Mouse (Mus musculus): Measurements from ENCODE around the gene Psapl1. TPM values are rescaled to one million over a fixed set of nuclear protein-coding genes. Genes with fewer than 3 reads are reported as not detected.
A peak's percentile ranks its signal among the peaks of the same experiment; 100 is the strongest.
"Not testable (repeated sequence)": the region's sequence is repeated elsewhere in the genome, so short reads cannot be mapped to it uniquely, and the experiment has no call there.

Psapl1 gene
- total and polyA plus RNA-seq, 2 experiments from 2014 or later: 0.55 TPM; not detected in 1

- 0 out of 2 replicates have a peak overlapping the region, but pooled peaks have one; percentile 8 for H3K9ac ChIP-seq (replicated peaks; ENCODE audit: low read length, poor library complexity, severe bottlenecking)
- no peak for TF ChIP-seq CTCF (IDR thresholded peaks at IDR 0.05)
- H3K27ac ChIP-seq (ENCODE audit: low read depth, low read length): peak overlapping the region; percentile 43
- ATAC-seq (ENCODE audit: low FRiP score) (no peak), DNase-seq (ENCODE audit: low spot score) (no peak)
- 56% methylated on average over 11 of the region's 11 CpGs for WGBS
- H3K36me3 ChIP-seq (ENCODE audit: insufficient read depth, low read length): no peaks in the 10 kb centered on the region
- H3K4me2 ChIP-seq (ENCODE audit: low read depth, low read length, poor library complexity, severe bottlenecking): no peak overlapping the region
- H3K9me3 ChIP-seq (ENCODE audit: low read length): no peaks in the 10 kb centered on the region
- H3K4me3 ChIP-seq (ENCODE audit: low read depth, low read length): no peak overlapping the region
- H3K4me1 ChIP-seq (ENCODE audit: insufficient read depth, low read length): peaks cover 26% of the 10 kb centered on the region
- no peaks in the 10 kb centered on the region for H3K27me3 ChIP-seq (ENCODE audit: insufficient read depth, low read length)
Measured at GRCm38 (mm10) chr5:36226296-36226695, 22.5 kb downstream of the Psapl1 start.

DNA sequence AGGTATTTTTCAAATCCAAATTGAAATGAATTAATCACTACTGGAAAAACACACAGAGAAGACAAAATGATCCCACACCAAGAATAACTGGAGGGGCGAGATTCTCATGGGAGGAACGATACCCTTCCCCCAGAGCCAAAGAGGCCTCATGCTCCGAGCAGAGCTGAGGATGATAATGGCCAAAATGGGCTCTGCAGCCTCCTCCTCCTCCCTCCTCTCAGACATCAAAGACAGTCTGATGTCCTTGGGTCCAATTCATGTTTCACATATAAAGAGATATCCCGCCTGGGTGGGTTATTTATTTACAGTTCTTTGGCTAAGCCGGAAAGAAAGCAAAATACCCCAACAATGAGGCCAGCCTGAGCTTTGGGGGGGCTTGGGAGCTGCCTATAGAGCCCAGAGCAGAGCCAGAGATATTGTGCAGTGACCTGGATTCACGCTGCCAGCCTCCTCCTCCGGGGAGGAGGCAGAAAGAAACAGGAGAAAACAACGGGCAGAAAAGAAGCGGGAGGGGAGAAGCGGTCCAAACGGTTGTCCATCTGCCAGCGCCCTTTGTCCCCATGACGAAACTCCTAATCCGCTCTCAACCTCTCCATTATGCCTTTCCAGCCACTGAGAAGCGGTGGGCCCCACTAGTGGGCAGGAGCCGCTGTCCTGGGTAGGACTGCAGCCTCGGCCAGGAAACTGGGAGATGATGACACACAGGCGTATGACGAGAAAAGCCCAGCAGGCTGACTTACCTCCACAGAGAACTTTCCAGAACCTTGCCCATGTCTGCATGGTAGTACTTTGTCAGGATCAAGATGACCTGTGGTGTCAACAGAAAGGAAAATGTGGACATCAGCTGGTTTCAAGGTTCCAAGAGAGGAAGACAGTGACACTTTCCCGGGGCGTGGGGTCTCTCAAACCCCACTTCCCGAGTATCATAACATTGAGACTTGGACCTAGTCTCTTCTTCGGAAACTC, 24.9 kb downstream of the Psapl1 start:
- DNase-seq (ENCODE audit: low spot score): peak; percentile 57
- Histone ChIP-seq H3K9me3 (ENCODE audit: low read length) (no peaks in the 10 kb centered on the region), H3K27ac (ENCODE audit: low read depth, low read length) (0 out of 2 replicates have a peak overlapping the region, but pooled peaks have one; percentile 38)

GRCm38 (mm10) chr5:36230301-36230780, 26.5 kb downstream of the Psapl1 start:
- H3K27me3 ChIP-seq (ENCODE audit: insufficient read depth, low read length): no peaks in the 10 kb centered on the region
- peaks cover 26% of the 10 kb centered on the region for H3K4me1 ChIP-seq (ENCODE audit: insufficient read depth, low read length)
- no peaks in the 10 kb centered on the region for H3K9me3 ChIP-seq (ENCODE audit: low read length)
- no peak for TF ChIP-seq CTCF (IDR thresholded peaks at IDR 0.05)
- H3K27ac ChIP-seq (ENCODE audit: low read depth, low read length): no peak overlapping the region
- no peaks in the 10 kb centered on the region for H3K36me3 ChIP-seq (ENCODE audit: insufficient read depth, low read length)
- WGBS: 32% methylated on average over 9 of the region's 9 CpGs
- H3K4me2 ChIP-seq (ENCODE audit: low read depth, low read length, poor library complexity, severe bottlenecking): no peak overlapping the region
- ATAC-seq (ENCODE audit: low FRiP score): peak; percentile 24; the same call in 1 of the 2 replicates
- no peak for DNase-seq (ENCODE audit: low spot score)
- no peak overlapping the region for H3K9ac ChIP-seq (replicated peaks; ENCODE audit: low read length, poor library complexity, severe bottlenecking)
- no peak overlapping the region for H3K4me3 ChIP-seq (ENCODE audit: low read depth, low read length)

More for the DNA sequence above, 24.9 kb downstream of the Psapl1 start:
- no peaks in the 10 kb centered on the region for H3K36me3 ChIP-seq (ENCODE audit: insufficient read depth, low read length)
- no peaks in the 10 kb centered on the region for H3K27me3 ChIP-seq (ENCODE audit: insufficient read depth, low read length)
- H3K4me1 ChIP-seq (ENCODE audit: insufficient read depth, low read length): peaks cover 26% of the 10 kb centered on the region
- no peak overlapping the region for H3K9ac ChIP-seq (replicated peaks; ENCODE audit: low read length, poor library complexity, severe bottlenecking)
- no peak overlapping the region for H3K4me2 ChIP-seq (ENCODE audit: low read depth, low read length, poor library complexity, severe bottlenecking)
- WGBS: 34% methylated on average over 23 of the region's 23 CpGs
- peak; percentile 19 for TF ChIP-seq CTCF (IDR thresholded peaks at IDR 0.05)
- ATAC-seq (ENCODE audit: low FRiP score): no peak
- no peak overlapping the region for H3K4me3 ChIP-seq (ENCODE audit: low read depth, low read length)

GRCm38 (mm10) chr5:36237526-36237925, 33.7 kb downstream of the Psapl1 start:
- H3K27ac ChIP-seq (ENCODE audit: low read depth, low read length); H3K9me3 ChIP-seq (ENCODE audit: low read length); H3K36me3 ChIP-seq (ENCODE audit: insufficient read depth, low read length); H3K4me3 ChIP-seq (ENCODE audit: low read depth, low read length); DNase-seq (ENCODE audit: low spot score); ATAC-seq (ENCODE audit: low FRiP score); H3K27me3 ChIP-seq (ENCODE audit: insufficient read depth, low read length); H3K4me1 ChIP-seq (ENCODE audit: insufficient read depth, low read length); H3K9ac ChIP-seq (replicated peaks; ENCODE audit: low read length, poor library complexity, severe bottlenecking); H3K4me2 ChIP-seq (ENCODE audit: low read depth, low read length, poor library complexity, severe bottlenecking): not testable (repeated sequence)
- WGBS: 91% methylated on average over 7 of the region's 10 CpGs

GRCm38 (mm10) chr5:36248022-36248421, 44.2 kb downstream of the Psapl1 start:
- 86% methylated on average over 3 of the region's 3 CpGs for WGBS
- DNase-seq (ENCODE audit: low spot score) (no peak), ATAC-seq (ENCODE audit: low FRiP score) (no peak)
- H3K27ac ChIP-seq (ENCODE audit: low read depth, low read length): no peak overlapping the region
- no peaks in the 10 kb centered on the region for H3K9me3 ChIP-seq (ENCODE audit: low read length)
- H3K27me3 ChIP-seq (ENCODE audit: insufficient read depth, low read length): no peaks in the 10 kb centered on the region
- no peaks in the 10 kb centered on the region for H3K36me3 ChIP-seq (ENCODE audit: insufficient read depth, low read length)
- H3K4me2 ChIP-seq (ENCODE audit: low read depth, low read length, poor library complexity, severe bottlenecking): no peak overlapping the region
- H3K9ac ChIP-seq (replicated peaks; ENCODE audit: low read length, poor library complexity, severe bottlenecking): no peak overlapping the region
- H3K4me1 ChIP-seq (ENCODE audit: insufficient read depth, low read length): peaks cover 7% of the 10 kb centered on the region; the same call in 1 of the 2 replicates
- no peak overlapping the region for H3K4me3 ChIP-seq (ENCODE audit: low read depth, low read length)
- no peak for TF ChIP-seq CTCF (IDR thresholded peaks at IDR 0.05)

All from midbrain, postnatal 0 days (tissue).